Mouse (Mus musculus) kidney, adult 10 weeks (tissue): Measurements from ENCODE around the gene Mllt11. TPM values are rescaled to one million over a fixed set of nuclear protein-coding genes. Genes with fewer than 3 reads are reported as not detected.

ENCODE experiments used
- polyA plus RNA-seq: library from polyadenylated mRNA; stranded (reverse); fragments of 350-450 nt; fragmentation: Illumina TruSeq; extraction: RNeasy Lipid Tissue Mini Kit (QIAGEN cat#74804); gene quantifications from one replicate; pipeline ENCODE4 v1.2.3, GENCODE M21; 2014; ENCODE audit warnings: low read depth, low replicate concordance

The Mllt11 gene
- 28.7 TPM for polyA plus RNA-seq

DNA sequence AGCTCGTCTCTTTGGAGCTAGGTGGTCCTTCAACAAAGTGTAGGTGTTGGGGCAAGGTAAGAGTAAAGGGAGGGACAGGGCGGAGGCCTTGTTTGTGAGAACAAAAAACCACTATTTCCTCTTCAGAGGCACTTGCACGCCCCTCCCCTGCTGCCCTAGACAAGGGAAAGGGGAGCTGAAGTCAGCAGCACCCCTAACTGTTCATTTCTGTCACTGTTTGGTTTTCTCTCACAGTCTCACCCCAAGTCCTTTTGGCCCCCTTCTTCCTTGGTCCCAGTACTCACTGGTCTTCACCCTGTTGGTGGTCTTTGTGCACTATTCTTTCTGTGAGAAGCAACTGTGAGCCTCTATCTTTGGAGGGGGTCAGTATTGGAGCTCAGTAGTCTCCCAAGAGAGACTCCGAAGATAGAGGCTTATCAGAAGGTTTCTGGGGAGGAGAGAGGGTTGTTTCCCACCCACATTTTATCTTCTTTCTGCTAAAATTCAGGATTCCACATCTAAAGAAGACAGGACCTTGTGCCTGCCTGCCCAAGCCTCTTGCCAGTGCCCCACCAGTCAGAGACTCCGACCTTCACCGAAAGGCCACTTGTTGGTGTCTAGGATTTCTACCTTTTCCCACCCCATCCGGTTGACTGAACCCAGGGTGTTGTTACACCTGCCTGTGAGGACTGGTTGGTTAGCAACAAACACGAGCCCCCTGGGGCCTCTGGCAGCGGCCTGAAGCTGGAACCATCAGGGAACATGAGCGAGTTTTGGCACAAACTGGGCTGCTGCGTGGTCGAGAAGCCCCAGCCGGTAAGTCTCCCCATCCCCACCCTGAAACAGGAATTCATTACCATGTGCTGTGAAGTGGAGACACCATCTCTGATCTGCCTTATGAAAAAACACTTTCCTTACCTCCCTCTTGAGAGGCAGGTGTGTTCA, at the start of gene Mllt11:
TSS of gene Mllt11 (minus strand) at position 874 of the 924 bp plus-strand sequence.

GRCm38 (mm10) chr3:95281216-95282126, 49.5 kb upstream of the Mllt11 start, which contains the start of the genes Mindy1 and Prune1:
Mindy1 (plus strand) TSS chr3:95281345.
Prune1 (minus strand) TSS chr3:95282076.

DNA sequence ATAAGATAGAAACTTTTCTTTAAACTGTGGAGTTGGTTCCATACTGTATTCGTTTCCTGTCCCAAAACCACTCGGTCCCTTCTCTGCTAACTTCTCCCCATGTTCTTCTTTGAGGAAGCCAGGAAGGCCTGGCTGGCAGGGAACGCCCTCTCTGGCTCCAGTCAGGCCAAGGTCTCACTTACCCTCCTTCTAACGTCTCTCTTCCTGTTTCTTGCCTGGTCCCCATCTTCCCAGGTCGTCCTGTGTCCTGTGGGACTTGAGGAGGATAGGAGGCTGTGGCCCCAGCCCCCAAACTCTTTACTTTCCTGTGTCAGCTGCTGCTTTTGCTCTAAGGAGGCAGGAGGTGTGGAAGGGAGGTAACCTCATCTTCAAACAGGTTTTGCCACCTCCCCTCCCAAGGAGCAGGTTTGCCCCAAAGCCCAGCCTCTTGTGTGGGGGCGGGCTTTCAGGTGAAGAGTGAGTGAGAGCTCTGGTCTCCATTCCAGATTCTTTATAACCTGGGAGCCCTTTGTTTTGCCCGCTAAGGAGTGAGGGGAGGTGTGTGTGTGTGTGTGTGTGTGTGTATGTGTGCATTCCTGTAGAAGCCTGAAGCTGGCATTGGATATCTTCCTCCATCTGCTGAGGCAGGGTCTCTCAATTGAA, 18.9 kb upstream of the Mllt11 start, which contains the start of gene Bnipl:
TSS of gene Bnipl (minus strand) at position 411 of the 642 bp plus-strand sequence.

GRCm38 (mm10) chr3:95241498-95241897, 9.5 kb upstream of the Mllt11 start, which contains the start of gene Gm128:
Gm128 (minus strand) TSS chr3:95241598.

DNA sequence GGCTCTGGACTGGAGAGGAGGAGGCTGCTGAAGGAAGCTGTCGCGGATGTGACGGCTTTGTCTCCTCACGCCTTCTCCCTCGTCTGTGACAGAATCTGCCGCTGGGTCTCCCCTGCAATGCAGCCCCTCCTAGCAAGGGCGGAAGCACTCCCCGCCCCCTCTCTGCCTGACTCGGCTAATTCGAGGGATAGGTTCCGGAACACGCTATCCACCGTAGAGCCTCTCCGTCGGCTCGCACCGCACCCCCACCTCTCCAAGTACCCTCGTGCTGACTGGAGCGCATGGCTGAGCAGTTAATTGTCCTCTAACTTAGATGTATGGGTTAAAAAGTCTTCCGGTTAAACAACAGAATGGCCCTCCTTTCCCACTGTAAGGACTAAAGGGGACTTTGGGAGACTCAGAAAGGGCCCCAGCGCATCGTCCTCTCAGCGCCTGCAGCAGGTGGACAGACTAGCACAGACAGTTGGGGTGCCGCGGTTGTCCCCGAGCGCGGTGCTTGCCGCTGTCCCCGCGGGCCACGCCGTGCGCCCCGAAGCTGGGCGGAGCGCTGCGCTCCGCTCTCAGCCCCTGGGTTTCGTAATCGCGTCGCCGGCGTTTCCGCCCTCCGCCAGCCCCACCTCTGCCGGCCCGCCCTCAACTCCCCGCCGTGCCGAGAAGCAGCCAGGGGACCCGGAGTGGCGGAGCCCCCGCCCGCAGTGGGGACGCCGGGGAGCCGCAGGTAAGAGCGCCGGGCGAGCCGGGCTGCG, 3.6 kb downstream of the Mllt11 start, which contains the start of gene Cdc42se1:
TSS of gene Cdc42se1 (plus strand) at position 585 of the 746 bp plus-strand sequence.

DNA sequence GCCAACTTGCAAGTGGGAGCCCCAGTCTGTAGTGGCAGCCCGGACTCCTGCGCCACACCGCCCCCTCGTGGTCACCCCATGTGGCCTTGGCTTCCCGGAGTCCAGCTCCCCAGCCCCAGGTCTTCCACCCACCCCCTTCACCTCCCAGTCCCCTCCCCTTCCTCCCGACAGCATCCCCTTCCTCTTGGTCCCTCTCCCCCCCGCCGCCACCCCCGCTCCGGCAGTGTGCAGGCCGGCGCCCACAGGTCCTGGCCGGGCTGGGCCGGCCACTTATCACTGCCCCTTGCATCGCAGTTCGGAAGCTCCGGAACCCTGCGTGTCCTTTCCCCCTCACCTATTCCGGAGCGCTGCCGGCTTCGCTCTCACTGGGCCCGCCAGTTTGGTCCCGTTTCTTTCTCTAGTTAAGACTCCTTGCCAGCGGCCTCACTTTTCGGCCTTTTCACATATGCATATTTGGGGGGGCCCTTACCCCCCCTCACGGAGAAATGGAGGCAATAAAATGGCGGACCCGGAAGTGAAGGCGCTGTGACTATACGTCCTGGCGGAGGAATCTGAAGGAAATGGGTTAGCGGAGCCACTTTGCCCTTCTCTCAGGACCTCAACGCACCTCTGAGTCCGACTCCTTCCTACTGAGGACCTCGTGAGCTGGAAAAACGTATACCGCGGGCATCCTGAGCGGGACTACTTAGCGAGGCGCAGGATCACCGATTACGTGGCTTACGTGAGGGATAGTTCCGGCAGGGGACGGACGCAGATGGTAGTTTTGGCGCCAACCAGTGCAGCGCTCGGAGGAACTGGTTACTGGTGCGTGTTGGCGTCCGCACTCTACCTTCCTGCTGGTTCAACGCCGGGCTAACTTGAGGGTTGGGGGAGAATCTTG, 14.5 kb downstream of the Mllt11 start, which contains the start of gene Gabpb2:
TSS of gene Gabpb2 (minus strand) at position 662 of the 880 bp plus-strand sequence.

Other genes with a start within 250 kb of the Mllt11 start
- gene Zfp687, start 216.7 kb downstream of the Mllt11 start, polyA plus RNA-seq = 4.6 TPM
- gene Psmd4, start 189.6 kb downstream of the Mllt11 start, polyA plus RNA-seq = 10.2 TPM
- 10.8 TPM for gene Pip5k1a, start 125.2 kb downstream of the Mllt11 start, polyA plus RNA-seq
- 6.6 TPM for gene Vps72, start 121.1 kb downstream of the Mllt11 start, polyA plus RNA-seq
- gene Tmod4, start 107.7 kb downstream of the Mllt11 start, polyA plus RNA-seq = not detected
- 15.0 TPM for gene Scnm1, start 98.2 kb downstream of the Mllt11 start, polyA plus RNA-seq
- 2.8 TPM for gene Lysmd1, start 98.1 kb downstream of the Mllt11 start, polyA plus RNA-seq
- gene Tnfaip8l2, start 89.8 kb downstream of the Mllt11 start, polyA plus RNA-seq = not detected
- gene Sema6c, start 71.7 kb downstream of the Mllt11 start, polyA plus RNA-seq = 0.28 TPM
- 22.5 TPM for gene Gabpb2, start 14.3 kb downstream of the Mllt11 start, polyA plus RNA-seq
- 17.8 TPM for gene Cdc42se1, start 3.4 kb downstream of the Mllt11 start, polyA plus RNA-seq
- gene Gm128, start 9.4 kb upstream of the Mllt11 start, polyA plus RNA-seq = 0.73 TPM
- not detected for gene Bnipl, start 19.0 kb upstream of the Mllt11 start, polyA plus RNA-seq
- 128 TPM for gene Mindy1, start 49.2 kb upstream of the Mllt11 start, polyA plus RNA-seq
- gene Prune1, start 49.9 kb upstream of the Mllt11 start, polyA plus RNA-seq = 11.0 TPM
- 1.9 TPM for gene Anxa9, start 75.0 kb upstream of the Mllt11 start, polyA plus RNA-seq
- gene Cers2, start 82.6 kb upstream of the Mllt11 start, polyA plus RNA-seq = 217 TPM
- gene Setdb1, start 125.0 kb upstream of the Mllt11 start, polyA plus RNA-seq = 13.2 TPM
- not detected for gene 4930558C23Rik, start 170.7 kb upstream of the Mllt11 start, polyA plus RNA-seq
- 32.3 TPM for gene Arnt, start 202.2 kb upstream of the Mllt11 start, polyA plus RNA-seq